11 mouse cellular contexts compared by ENCODE assay signal in the genomic region with DNA sequence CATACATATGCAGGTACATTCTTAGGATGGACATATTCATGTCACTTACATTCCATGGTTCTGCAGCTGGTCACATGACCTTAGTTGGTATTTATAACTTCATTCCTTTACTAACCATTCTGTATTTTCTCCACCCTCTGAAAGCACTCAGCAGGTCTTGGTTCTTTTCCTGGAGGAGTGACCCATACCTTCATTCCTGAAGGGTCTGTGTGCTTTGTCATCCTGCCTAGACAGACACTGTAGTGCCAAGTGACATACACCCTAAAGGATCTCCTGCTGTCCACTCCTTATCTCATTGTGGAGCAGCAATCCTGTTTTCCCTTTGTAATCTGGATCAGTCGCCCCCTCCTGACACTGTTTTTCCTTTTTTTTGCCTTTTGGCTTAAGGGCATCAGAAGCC.
"Had no signal": no experiment of that assay in that cellular context is flagged by ENCODE, and none has a peak within 500 bp of the region (broad histone marks: within the 10 kb centered on the region; RNA-seq: fewer than 3 reads in every experiment).

No protein-coding gene starts in this region.

- H3K36me3 ChIP-seq: limb, embryonic 15.5 days; liver, embryonic 13.5 days; midbrain, embryonic 10.5 days; neural tube, embryonic 12.5 days had no signal

- DNase-seq: kidney, postnatal 10 days; liver, embryonic 13.5 days; lung, adult 18-20 months; lung, postnatal 4 days; midbrain, embryonic 14.5 days; thymus, postnatal 14 days had no signal

- H3K4me2 ChIP-seq: limb, embryonic 15.5 days; liver, embryonic 13.5 days; neural tube, embryonic 12.5 days had no signal

- H3K9me3 ChIP-seq: limb, embryonic 15.5 days; liver, embryonic 13.5 days; midbrain, embryonic 10.5 days; neural tube, embryonic 12.5 days had no signal

- H3K27me3 ChIP-seq: limb, embryonic 15.5 days; liver, embryonic 13.5 days; neural tube, embryonic 12.5 days had no signal

- H3K9ac ChIP-seq: limb, embryonic 15.5 days; liver, embryonic 13.5 days; neural tube, embryonic 12.5 days had no signal

- H3K27ac ChIP-seq: left cerebral cortex, adult 2 months; limb, embryonic 15.5 days; liver, embryonic 13.5 days; midbrain, embryonic 10.5 days; neural tube, embryonic 12.5 days; stomach, postnatal 0 days had no signal

- H3K4me3 ChIP-seq: left cerebral cortex, adult 2 months; limb, embryonic 15.5 days; liver, embryonic 13.5 days; midbrain, embryonic 10.5 days; neural tube, embryonic 12.5 days had no signal
